Mouse (Mus musculus) kidney, postnatal 0 days (tissue): ENCODE measurements around the gene Gm37240. TPM values are rescaled to one million over a fixed set of nuclear protein-coding genes. Genes with fewer than 3 reads are reported as not detected.

Experiments
- ATAC-seq: fragments of 200-750 bp; cut with Nextera tagmentation; replicated peaks from 2 replicates; pipeline ENCODE4 v1.8.0; 2017; ENCODE audit warnings: low read depth, moderate number of reproducible peaks, moderate TSS enrichment, moderate library complexity; ENCODE audit not compliant: low FRiP score
- DNase-seq: peaks from one replicate; pipeline ENCODE4 v3.0.0-alpha.2; 2016; ENCODE audit warnings: low spot score
- H3K27ac ChIP-seq: fragments of 300-500 bp; sonication (generic); 2 replicates; pipeline ENCODE4 v1.5.1; 2014; ENCODE audit warnings: mild to moderate bottlenecking
- H3K27me3 ChIP-seq: fragments of 300-500 bp; sonication (generic); 2 replicates; pipeline ENCODE4 v1.6.1; 2014; ENCODE audit warnings: low read length, mixed read lengths; ENCODE audit not compliant: insufficient read depth
- H3K36me3 ChIP-seq: fragments of 300-500 bp; sonication (generic); 2 replicates; pipeline ENCODE4 v1.6.1; 2014; ENCODE audit warnings: low read length, mixed read lengths; ENCODE audit not compliant: insufficient read depth
- H3K4me1 ChIP-seq: fragments of 300-500 bp; sonication (generic); replicated peaks from 2 replicates; pipeline ENCODE4 v1.6.1; 2014; ENCODE audit warnings: antibody characterized with exemption, low read length, mixed read lengths; ENCODE audit not compliant: insufficient read depth
- H3K4me2 ChIP-seq: fragments of 300-500 bp; sonication (generic); 2 replicates; pipeline ENCODE4 v1.6.1; 2014; ENCODE audit warnings: mild to moderate bottlenecking, low read length, moderate library complexity, mixed read lengths
- H3K4me3 ChIP-seq: fragments of 300-500 bp; sonication (generic); replicated peaks from 2 replicates; pipeline ENCODE4 v1.5.1; 2014; ENCODE audit warnings: low read depth, low read length
- H3K9ac ChIP-seq: fragments of 300-500 bp; sonication (generic); 2 replicates; pipeline ENCODE4 v1.6.1; 2014; ENCODE audit warnings: low read depth, low read length
- H3K9me3 ChIP-seq: fragments of 300-500 bp; sonication (generic); replicated peaks from 2 replicates; pipeline ENCODE4 v1.6.1; 2016; ENCODE audit warnings: low read length, inconsistent platforms, mixed read lengths
- CTCF ChIP-seq: IDR thresholded peaks from 2 replicates; pipeline ENCODE4 v1.5.1; 2016; ENCODE audit warnings: antibody characterized with exemption, low read depth, mild to moderate bottlenecking, moderate library complexity
- WGBS: fragments of 180-500 bp; shearing (Covaris S2); extraction: QIAGEN DNeasy Blood & Tissue Kit; methylation state at CpG from one replicate; pipeline ENCODE4 v1.1.7; 2014; 5-methylcytosine and 5-hydroxymethylcytosine counted together
- polyA plus RNA-seq: library from polyadenylated mRNA; unstranded; fragments of >200 nt; fragmentation: Nextera tagmentation; extraction: Ambion mirVana; gene quantifications from 2 replicates; pipeline ENCODE4 v1.2.1, GENCODE M21; 2015

The Gm37240 gene
- polyA plus RNA-seq, 1 experiment from 2014 or later = 10.8 TPM

- WGBS = 50% methylated on average over 18 of the region's 18 CpGs
- H3K4me2 ChIP-seq = no peak overlapping the region
Measured at GRCm38 (mm10) chr3:85764008-85764834, 123.1 kb downstream of the Gm37240 start.

DNA sequence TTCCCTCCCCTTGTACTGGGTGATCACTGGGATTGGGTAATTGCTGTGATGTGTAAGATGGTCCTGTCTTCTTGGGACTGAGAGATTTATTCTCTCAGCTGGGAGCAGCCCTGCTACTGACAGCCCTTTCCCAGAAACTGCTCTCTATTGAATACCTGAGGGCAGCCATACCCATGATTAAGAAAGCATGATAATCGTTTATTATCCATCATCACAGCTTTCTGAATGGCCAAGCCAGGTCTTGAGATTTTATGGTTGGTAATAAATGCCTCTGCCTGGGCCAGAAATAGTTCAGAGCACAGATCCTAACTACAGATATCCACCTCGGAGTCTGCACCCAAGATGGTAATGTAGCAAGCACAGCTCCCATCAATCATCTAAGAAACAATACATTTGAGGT is 129.4 kb downstream of the Gm37240 start:
- Histone ChIP-seq H3K36me3 (no peaks in the 10 kb centered on the region), H3K4me2 (no peak overlapping the region), H3K9ac (no peak overlapping the region), H3K4me1 (no peaks in the 10 kb centered on the region), H3K4me3 (no peak overlapping the region), H3K9me3 (no peaks in the 10 kb centered on the region), H3K27me3 (no peaks in the 10 kb centered on the region), H3K27ac (no peak overlapping the region)
- no peak for DNase-seq
- WGBS = 32% methylated on average over 2 of the region's 2 CpGs
- no peak for TF ChIP-seq CTCF
- no peak for ATAC-seq

More at GRCm38 (mm10) chr3:85764008-85764834, 123.1 kb downstream of the Gm37240 start:
- Histone ChIP-seq H3K9ac (no peak overlapping the region), H3K4me1 (no peaks in the 10 kb centered on the region), H3K9me3 (no peaks in the 10 kb centered on the region), H3K4me3 (no peak overlapping the region), H3K27me3 (no peaks in the 10 kb centered on the region), H3K27ac (no peak overlapping the region), H3K36me3 (no peaks in the 10 kb centered on the region)
- ATAC-seq (no peak), DNase-seq (no peak)
- TF ChIP-seq CTCF = no peak

DNA sequence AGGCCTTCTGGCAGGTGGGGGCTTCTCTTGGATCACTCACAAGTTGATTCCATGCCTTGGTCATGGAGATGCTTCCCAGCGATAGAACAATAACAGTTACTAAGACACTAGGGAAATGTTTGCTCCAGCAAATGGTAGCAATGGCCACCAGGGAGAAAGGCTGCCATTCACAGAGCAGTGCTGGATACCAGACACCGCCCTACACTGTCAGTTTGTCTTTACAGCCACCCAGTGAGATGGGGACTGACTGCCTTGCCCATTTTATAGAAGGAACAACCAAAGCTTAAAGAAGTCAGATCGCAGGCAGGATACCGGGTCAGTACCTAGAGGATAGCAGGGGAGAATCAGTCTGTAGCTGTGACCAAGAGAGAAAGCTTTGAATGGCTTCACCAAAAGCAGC is 129.9 kb downstream of the Gm37240 start:
- ATAC-seq = no peak
- H3K4me3 ChIP-seq = no peak overlapping the region
- H3K27ac ChIP-seq = no peak overlapping the region
- H3K27me3 ChIP-seq = no peaks in the 10 kb centered on the region
- H3K4me2 ChIP-seq = no peak overlapping the region
- 79% methylated on average over 4 of the region's 4 CpGs for WGBS
- no peak for DNase-seq
- no peak for TF ChIP-seq CTCF
- no peaks in the 10 kb centered on the region for H3K36me3 ChIP-seq
- H3K9ac ChIP-seq = no peak overlapping the region
- no peaks in the 10 kb centered on the region for H3K4me1 ChIP-seq
- H3K9me3 ChIP-seq = no peaks in the 10 kb centered on the region

GRCm38 (mm10) chr3:85749348-85749747 is 138.0 kb downstream of the Gm37240 start:
- Histone ChIP-seq H3K4me1 (no peaks in the 10 kb centered on the region), H3K9ac (no peak overlapping the region), H3K27me3 (no peaks in the 10 kb centered on the region), H3K27ac (no peak overlapping the region), H3K4me2 (no peak overlapping the region), H3K9me3 (no peaks in the 10 kb centered on the region), H3K36me3 (no peaks in the 10 kb centered on the region), H3K4me3 (no peak overlapping the region)
- TF ChIP-seq CTCF = no peak
- DNase-seq (no peak), ATAC-seq (no peak)
- 52% methylated on average over 4 of the region's 4 CpGs for WGBS

GRCm38 (mm10) chr3:85748863-85749262 is 138.5 kb downstream of the Gm37240 start:
- no peak for TF ChIP-seq CTCF
- Histone ChIP-seq H3K4me1 (no peaks in the 10 kb centered on the region), H3K27ac (no peak overlapping the region), H3K4me2 (no peak overlapping the region), H3K27me3 (no peaks in the 10 kb centered on the region), H3K36me3 (no peaks in the 10 kb centered on the region), H3K4me3 (no peak overlapping the region), H3K9me3 (no peaks in the 10 kb centered on the region), H3K9ac (no peak overlapping the region)
- WGBS = 45% methylated on average over 4 of the region's 4 CpGs
- ATAC-seq = 0 out of 2 replicates have a peak, but pooled peaks have one; percentile 57
- DNase-seq = no peak

GRCm38 (mm10) chr3:85746116-85746515 is 141.2 kb downstream of the Gm37240 start:
- Histone ChIP-seq H3K27ac (no peak overlapping the region), H3K27me3 (no peaks in the 10 kb centered on the region), H3K9ac (no peak overlapping the region), H3K9me3 (no peaks in the 10 kb centered on the region), H3K4me1 (no peaks in the 10 kb centered on the region), H3K4me2 (no peak overlapping the region), H3K4me3 (no peak overlapping the region), H3K36me3 (no peaks in the 10 kb centered on the region)
- no peak for DNase-seq
- no peak for ATAC-seq
- TF ChIP-seq CTCF = no peak
- WGBS = 45% methylated on average over 4 of the region's 4 CpGs
